Mouse (Mus musculus) brain, embryonic 14.5 days (tissue): ENCODE measurements around the gene Sgo2a.

Source experiments
- CTCF ChIP-seq: fragments of 200-500 bp; IDR thresholded peaks from 2 replicates; pipeline ENCODE4 v1.5.1; 2012; ENCODE audit warnings: inconsistent platforms, mild to moderate bottlenecking, moderate library complexity, borderline replicate concordance; ENCODE audit not compliant: insufficient read depth, insufficient read length; ENCODE audit errors: extremely low read depth
- POLR2A ChIP-seq: fragments of 200-500 bp; IDR thresholded peaks from 2 replicates; pipeline ENCODE4 v1.6.1; 2012; ENCODE audit warnings: mild to moderate bottlenecking, inconsistent platforms, borderline replicate concordance; ENCODE audit not compliant: poor library complexity, insufficient read depth, insufficient read length, severe bottlenecking; ENCODE audit errors: extremely low read depth

GRCm38 (mm10) chr1:58072991-58073730, 77.4 kb downstream of the Sgo2a start:
- TF ChIP-seq CTCF (no peak), POLR2A (no peak)
